Mouse (Mus musculus) hindbrain, embryonic 14.5 days (tissue): ENCODE measurements around the gene Etv6. TPM values are rescaled to one million over a fixed set of nuclear protein-coding genes. Genes with fewer than 3 reads are reported as not detected.

Experiments
- ATAC-seq: fragments of 200-750 bp; cut with Nextera tagmentation; 2 replicates; pipeline ENCODE4 v1.8.0; 2017; ENCODE audit warnings: moderate number of reproducible peaks, mild to moderate bottlenecking, moderate TSS enrichment, moderate library complexity; ENCODE audit not compliant: low FRiP score
- DNase-seq: peaks from one replicate; pipeline ENCODE4 v3.0.0-alpha.2; 2015; ENCODE audit warnings: low spot score
- H3K27ac ChIP-seq: fragments of 300-500 bp; sonication (generic); 2 replicates; pipeline ENCODE4 v1.5.1; 2014; ENCODE audit warnings: mild to moderate bottlenecking, moderate library complexity
- H3K27me3 ChIP-seq: fragments of 300-500 bp; sonication (generic); 2 replicates; pipeline ENCODE4 v1.6.1; 2014; ENCODE audit warnings: mild to moderate bottlenecking, low read length, mixed read lengths; ENCODE audit not compliant: control insufficient read depth, insufficient read depth
- H3K36me3 ChIP-seq: fragments of 300-500 bp; sonication (generic); replicated peaks from 2 replicates; pipeline ENCODE4 v1.6.1; 2014; ENCODE audit not compliant: control insufficient read depth, insufficient read depth
- H3K4me1 ChIP-seq: fragments of 300-500 bp; sonication (generic); replicated peaks from 2 replicates; pipeline ENCODE4 v1.6.1; 2014; ENCODE audit warnings: antibody characterized with exemption, low read length, mixed read lengths; ENCODE audit not compliant: control insufficient read depth, insufficient read depth
- H3K4me2 ChIP-seq: fragments of 300-500 bp; sonication (generic); replicated peaks from 2 replicates; pipeline ENCODE4 v1.6.1; 2014; ENCODE audit warnings: mild to moderate bottlenecking, moderate library complexity
- H3K4me3 ChIP-seq: fragments of 300-500 bp; sonication (generic); replicated peaks from 2 replicates; pipeline ENCODE4 v1.5.1; 2014; ENCODE audit warnings: mild to moderate bottlenecking, low read length
- H3K9ac ChIP-seq: fragments of 300-500 bp; sonication (generic); 2 replicates; pipeline ENCODE4 v1.6.1; 2014
- H3K9me3 ChIP-seq: fragments of 300-500 bp; sonication (generic); 2 replicates; pipeline ENCODE4 v1.6.1; 2016; ENCODE audit warnings: low read length; ENCODE audit not compliant: control insufficient read depth
- WGBS: fragments of 180-500 bp; shearing (Covaris S2); extraction: QIAGEN DNeasy Blood & Tissue Kit; methylation state at CpG from one replicate; pipeline ENCODE4 v1.1.7; 2014; 5-methylcytosine and 5-hydroxymethylcytosine counted together
- polyA plus RNA-seq: library from polyadenylated mRNA; unstranded; fragments of >200 nt; fragmentation: Nextera tagmentation; extraction: Ambion mirVana; gene quantifications from 2 replicates; pipeline ENCODE4 v1.2.1, GENCODE M21; 2014

Gene Etv6
- polyA plus RNA-seq, 1 experiment from 2014 or later, result 6.8 TPM

DNA sequence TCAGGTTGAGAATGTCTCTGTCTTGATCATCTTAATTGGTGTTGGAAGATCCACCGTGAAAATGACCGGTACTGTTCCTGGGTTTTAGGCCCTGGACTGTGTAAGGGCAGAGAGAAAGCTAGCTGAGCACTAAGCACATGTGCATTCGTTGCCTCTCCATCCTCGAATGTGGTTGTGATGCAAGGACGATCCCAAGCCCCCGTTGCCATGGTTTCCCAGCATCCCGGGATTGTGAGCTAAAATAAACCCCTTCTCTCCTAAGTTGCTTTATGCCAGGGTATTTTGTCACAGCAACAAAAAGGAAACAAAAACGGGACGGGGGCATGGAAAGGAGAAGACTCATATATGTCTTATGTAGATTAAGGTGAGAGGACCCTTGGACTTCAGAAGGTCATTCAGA is 24.5 kb downstream of the Etv6 start:
- no peak overlapping the region for H3K4me3 ChIP-seq
- peaks cover 18% of the 10 kb centered on the region for H3K4me1 ChIP-seq
- DNase-seq (no peak), ATAC-seq (no peak)
- no peaks in the 10 kb centered on the region for H3K36me3 ChIP-seq
- H3K27ac ChIP-seq, result no peak overlapping the region
- no peak overlapping the region for H3K9ac ChIP-seq
- 69% methylated on average over 9 of the region's 9 CpGs for WGBS
- no peak overlapping the region for H3K4me2 ChIP-seq
- no peaks in the 10 kb centered on the region for H3K9me3 ChIP-seq
- H3K27me3 ChIP-seq, result no peaks in the 10 kb centered on the region

- Histone ChIP-seq H3K4me1 (peaks cover 18% of the 10 kb centered on the region), H3K36me3 (no peaks in the 10 kb centered on the region), H3K27me3 (no peaks in the 10 kb centered on the region), H3K27ac (no peak overlapping the region), H3K9ac (no peak overlapping the region), H3K4me2 (no peak overlapping the region), H3K4me3 (no peak overlapping the region), H3K9me3 (no peaks in the 10 kb centered on the region)
- ATAC-seq (no peak), DNase-seq (no peak)
- WGBS, result 76% methylated on average over 12 of the region's 12 CpGs
These were observed 25.3 kb downstream of the Etv6 start for GRCm38 (mm10) chr6:134060811-134061210.

DNA sequence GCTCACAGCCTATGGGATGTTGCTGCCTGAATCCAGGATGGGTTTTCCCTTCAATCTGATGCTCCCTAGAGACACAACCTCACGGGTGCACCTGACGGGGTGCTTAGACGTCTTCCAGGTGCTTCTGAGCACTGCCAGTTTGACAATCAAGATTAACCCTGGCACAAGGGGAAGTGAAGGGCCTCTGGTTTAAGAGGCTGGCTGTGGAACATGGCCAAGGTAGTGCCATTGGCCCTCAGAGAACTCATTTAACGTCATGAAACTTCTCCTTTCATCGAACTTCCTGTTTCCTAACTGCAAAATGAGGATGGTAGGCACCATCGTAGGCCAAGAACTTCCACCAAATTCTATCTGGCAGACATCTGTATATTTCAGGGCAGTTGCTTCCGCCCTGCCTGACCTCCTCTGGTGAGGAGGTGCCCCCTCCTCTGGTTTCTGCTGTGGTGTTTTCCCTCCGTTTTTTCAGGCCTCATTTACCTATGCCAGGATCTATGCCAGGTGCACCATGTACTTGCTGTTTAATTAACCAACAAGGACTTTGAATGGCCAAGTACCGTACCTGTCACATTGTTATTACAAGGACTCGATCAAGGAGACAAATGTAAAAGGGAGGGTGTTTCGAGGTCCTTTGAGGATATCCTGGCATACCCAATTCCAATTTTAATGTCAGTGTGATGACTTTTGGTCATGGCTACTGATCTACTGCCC is 29.7 kb downstream of the Etv6 start:
- no peaks in the 10 kb centered on the region; the same call in 1 of the 2 replicates for H3K4me1 ChIP-seq
- 86% methylated on average over 11 of the region's 11 CpGs for WGBS
- H3K27me3 ChIP-seq, result no peaks in the 10 kb centered on the region
- no peaks in the 10 kb centered on the region for H3K36me3 ChIP-seq
- H3K9me3 ChIP-seq, result no peaks in the 10 kb centered on the region
- no peak overlapping the region for H3K27ac ChIP-seq
- no peak overlapping the region for H3K4me3 ChIP-seq
- no peak for ATAC-seq
- DNase-seq, result no peak
- H3K4me2 ChIP-seq, result no peak overlapping the region
- no peak overlapping the region for H3K9ac ChIP-seq

GRCm38 (mm10) chr6:134066112-134066511 is 30.6 kb downstream of the Etv6 start:
- no peak overlapping the region for H3K27ac ChIP-seq
- H3K4me3 ChIP-seq, result no peak overlapping the region
- H3K36me3 ChIP-seq, result no peaks in the 10 kb centered on the region
- WGBS, result 66% methylated on average over 6 of the region's 6 CpGs
- no peak overlapping the region for H3K4me2 ChIP-seq
- H3K9me3 ChIP-seq, result no peaks in the 10 kb centered on the region
- H3K4me1 ChIP-seq, result no peaks in the 10 kb centered on the region; the same call in 1 of the 2 replicates
- no peak overlapping the region for H3K9ac ChIP-seq
- no peaks in the 10 kb centered on the region for H3K27me3 ChIP-seq
- no peak; the same call in 1 of the 2 replicates for ATAC-seq
- no peak for DNase-seq

GRCm38 (mm10) chr6:134066996-134067395 is 31.5 kb downstream of the Etv6 start:
- H3K4me3 ChIP-seq, result no peak overlapping the region
- no peak overlapping the region for H3K9ac ChIP-seq
- H3K36me3 ChIP-seq, result no peaks in the 10 kb centered on the region
- no peak overlapping the region for H3K4me2 ChIP-seq
- H3K27me3 ChIP-seq, result no peaks in the 10 kb centered on the region
- no peaks in the 10 kb centered on the region; the same call in 1 of the 2 replicates for H3K4me1 ChIP-seq
- WGBS, result 90% methylated on average over 4 of the region's 4 CpGs
- H3K9me3 ChIP-seq, result no peaks in the 10 kb centered on the region
- ATAC-seq (no peak), DNase-seq (no peak)
- H3K27ac ChIP-seq, result no peak overlapping the region

- Histone ChIP-seq H3K4me2 (no peak overlapping the region), H3K36me3 (no peaks in the 10 kb centered on the region), H3K9ac (no peak overlapping the region), H3K27ac (no peak overlapping the region), H3K9me3 (no peaks in the 10 kb centered on the region), H3K27me3 (no peaks in the 10 kb centered on the region), H3K4me1 (no peaks in the 10 kb centered on the region; the same call in 1 of the 2 replicates), H3K4me3 (no peak overlapping the region)
- ATAC-seq, result no peak
- WGBS, result 95% methylated on average over 8 of the region's 8 CpGs
- no peak for DNase-seq
These were observed 32.0 kb downstream of the Etv6 start for GRCm38 (mm10) chr6:134067536-134067935.

GRCm38 (mm10) chr6:134072439-134072838 is 36.9 kb downstream of the Etv6 start:
- no peaks in the 10 kb centered on the region for H3K4me1 ChIP-seq
- H3K27ac ChIP-seq, result no peak overlapping the region
- 90% methylated on average over 7 of the region's 7 CpGs for WGBS

DNA sequence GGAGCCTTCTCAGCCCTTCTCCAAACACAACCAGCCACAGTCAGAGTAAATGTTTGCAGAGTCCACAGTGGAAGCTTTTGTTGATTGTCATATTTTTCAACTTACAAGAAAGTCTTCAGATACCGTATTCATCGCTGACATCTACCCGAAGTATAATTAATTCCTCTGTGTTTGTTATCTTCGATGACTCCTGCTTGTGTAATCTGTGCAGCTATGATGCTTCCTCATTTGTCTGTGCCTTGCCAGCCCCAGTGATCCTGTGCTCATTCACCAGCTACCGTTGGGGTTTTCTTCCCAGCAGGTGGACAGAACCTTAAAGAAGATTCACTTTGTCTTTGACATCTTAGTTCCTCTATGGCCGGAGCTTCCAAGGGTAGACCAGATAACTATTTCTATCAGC is 37.4 kb downstream of the Etv6 start:
- no peaks in the 10 kb centered on the region for H3K27me3 ChIP-seq
- H3K9me3 ChIP-seq, result no peaks in the 10 kb centered on the region
- no peak for DNase-seq
- 0 out of 2 replicates have a peak, but pooled peaks cover 3% of the 10 kb centered on the region for H3K36me3 ChIP-seq
- no peak for ATAC-seq
- H3K27ac ChIP-seq, result no peak overlapping the region
- WGBS, result 88% methylated on average over 6 of the region's 6 CpGs
- H3K4me3 ChIP-seq, result no peak overlapping the region
- H3K4me1 ChIP-seq, result no peaks in the 10 kb centered on the region
- no peak overlapping the region for H3K4me2 ChIP-seq
- H3K9ac ChIP-seq, result no peak overlapping the region

More at GRCm38 (mm10) chr6:134072439-134072838, 36.9 kb downstream of the Etv6 start:
- ATAC-seq, result no peak
- no peak overlapping the region for H3K4me2 ChIP-seq
- H3K4me3 ChIP-seq, result no peak overlapping the region
- no peak for DNase-seq
- no peaks in the 10 kb centered on the region for H3K9me3 ChIP-seq
- H3K27me3 ChIP-seq, result no peaks in the 10 kb centered on the region
- no peak overlapping the region for H3K9ac ChIP-seq
- 0 out of 2 replicates have a peak, but pooled peaks cover 3% of the 10 kb centered on the region for H3K36me3 ChIP-seq

- Histone ChIP-seq H3K4me2 (no peak overlapping the region), H3K36me3 (0 out of 2 replicates have a peak, but pooled peaks cover 3% of the 10 kb centered on the region), H3K9me3 (no peaks in the 10 kb centered on the region), H3K4me3 (no peak overlapping the region), H3K27ac (no peak overlapping the region), H3K9ac (no peak overlapping the region), H3K27me3 (no peaks in the 10 kb centered on the region), H3K4me1 (no peaks in the 10 kb centered on the region)
- no peak for ATAC-seq
- DNase-seq, result no peak
- 100% methylated on average over 1 of the region's 1 CpGs for WGBS
These were observed 38.9 kb downstream of the Etv6 start for GRCm38 (mm10) chr6:134074353-134074752.
